Mouse (Mus musculus) kidney, adult 11 months (tissue): ENCODE data around the gene Prpf18.
"Not testable (repeated sequence)": the region's sequence is repeated elsewhere in the genome, so short reads cannot be mapped to it uniquely, and the experiment has no call there.

ENCODE experiments used
- DNase-seq: peaks from one replicate; pipeline ENCODE4 v3.0.0; 2022

Gene Prpf18

GRCm38 (mm10) chr2:4651500-4652285, at the start of gene Prpf18:
Gene Prpf18 (minus strand): TSS chr2:4652113.
- peak; percentile 82 for DNase-seq

DNA sequence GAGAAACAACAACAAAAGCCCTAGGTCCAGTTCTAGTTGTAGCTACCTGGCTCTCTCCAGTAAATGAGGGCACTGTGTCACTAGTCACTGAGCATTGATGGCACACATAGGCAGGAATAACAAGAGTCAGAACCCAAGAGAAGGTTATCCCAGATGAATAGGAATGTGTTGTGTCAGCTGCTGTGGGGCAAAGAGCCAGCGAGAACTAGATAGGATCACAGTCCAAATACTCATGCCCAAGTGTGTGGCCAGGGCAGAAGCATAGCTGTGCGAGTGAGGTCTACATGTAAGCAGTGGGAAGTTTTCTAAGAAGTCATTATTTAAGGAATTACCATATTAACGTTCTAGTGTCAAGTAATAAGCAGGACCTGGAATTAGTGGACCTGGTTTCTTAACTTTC, 28.0 kb upstream of the Prpf18 start:
- DNase-seq = peak; percentile 15

DNA sequence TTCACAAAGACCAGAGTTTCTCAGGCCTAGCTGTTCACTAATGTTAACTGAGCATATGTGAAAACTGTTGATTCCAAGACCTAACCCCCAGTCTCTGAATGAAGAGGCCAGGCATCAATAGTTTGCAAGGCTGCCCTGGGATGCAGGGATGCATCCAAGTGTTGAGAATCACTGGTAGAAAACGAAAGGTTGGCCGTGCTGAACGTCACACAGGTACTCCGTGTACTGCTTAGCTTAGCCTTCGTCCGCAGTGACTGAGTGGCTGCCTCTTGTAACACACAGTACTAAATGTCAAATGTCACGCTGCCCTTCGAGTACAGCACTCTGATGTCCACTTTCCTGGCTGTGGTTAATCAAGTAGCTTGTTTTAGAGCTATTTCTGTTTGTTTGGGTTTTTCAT, 19.7 kb upstream of the Prpf18 start:
- no peak for DNase-seq

GRCm38 (mm10) chr2:4669701-4670100, 17.8 kb upstream of the Prpf18 start:
- no peak for DNase-seq

DNA sequence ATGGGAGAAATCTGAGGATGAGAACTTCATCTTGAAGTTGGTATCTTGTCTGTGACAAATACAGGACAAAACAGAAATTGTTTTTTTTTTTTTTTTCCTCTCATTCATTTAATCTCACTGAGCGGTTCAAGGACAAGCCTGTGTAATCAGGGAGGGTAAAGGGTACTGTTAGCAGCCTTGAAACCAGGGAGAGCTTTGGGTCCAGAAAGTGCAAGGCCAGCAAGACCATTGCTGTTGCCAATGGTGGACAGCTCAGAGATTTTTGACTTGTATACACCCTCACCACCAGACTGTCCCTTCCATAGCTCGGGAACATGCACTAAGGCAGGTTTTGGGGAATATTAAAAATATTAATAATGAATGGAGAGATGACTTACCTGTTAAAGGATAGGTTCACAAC, 16.7 kb upstream of the Prpf18 start:
- no peak for DNase-seq

DNA sequence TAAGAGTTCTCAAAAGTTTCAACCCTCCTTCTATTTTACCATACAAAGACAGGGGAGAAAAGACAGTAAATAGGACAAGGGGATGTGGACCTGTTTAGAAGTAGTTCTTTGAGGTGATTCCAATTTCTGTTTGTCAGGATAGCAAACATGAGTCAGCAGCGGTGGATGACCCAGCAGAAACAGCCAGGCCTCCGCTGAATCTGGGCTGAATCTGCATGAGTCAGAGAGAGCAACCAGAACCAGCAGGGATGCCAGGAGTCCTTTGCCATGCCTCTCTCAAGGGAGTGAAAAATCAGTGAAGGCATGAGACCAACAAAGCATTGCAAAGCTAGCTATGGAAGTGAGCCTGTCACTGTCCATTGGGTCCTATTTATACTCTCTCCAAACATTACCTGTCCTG, 8.8 kb upstream of the Prpf18 start:
- no peak for DNase-seq

DNA sequence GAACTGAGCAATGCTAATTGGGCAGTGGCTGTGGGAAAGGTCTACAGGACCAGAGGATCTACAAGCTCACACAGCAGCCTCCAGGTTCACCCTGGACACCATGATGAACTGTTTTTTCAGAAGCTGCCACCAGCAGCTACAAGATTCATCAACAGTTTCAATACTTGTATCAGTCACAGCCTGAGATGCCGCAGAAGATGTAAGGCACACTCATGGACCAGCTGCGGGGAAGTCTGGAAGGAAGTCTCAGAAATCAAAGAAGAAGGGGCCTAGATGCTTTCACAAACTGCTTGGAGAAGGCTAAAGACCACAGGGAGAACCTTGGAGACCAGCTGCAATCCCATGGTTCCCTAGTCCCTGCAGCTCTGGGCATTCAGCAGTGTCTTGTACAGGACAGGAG, 2.3 kb downstream of the Prpf18 start:
- DNase-seq = no peak

DNA sequence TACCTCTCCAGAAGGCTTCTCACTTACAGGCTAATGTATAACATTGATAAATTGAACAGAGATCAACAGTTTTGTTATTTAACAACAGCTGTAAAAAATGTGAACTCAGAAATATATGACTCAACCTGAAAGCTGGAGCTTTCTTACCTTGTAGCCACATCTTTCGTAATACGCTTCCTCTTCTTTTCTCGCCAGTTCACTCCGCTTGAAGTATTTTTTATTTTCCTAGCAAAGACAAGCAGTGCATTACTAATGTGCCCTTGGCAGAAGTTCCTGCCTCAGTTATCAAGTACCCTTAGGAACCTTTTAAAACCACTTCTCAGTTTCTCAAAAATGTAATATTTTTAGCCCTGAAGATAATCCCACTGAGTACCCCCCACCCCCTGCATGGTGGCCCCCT, 3.8 kb downstream of the Prpf18 start:
- no peak for DNase-seq

DNA sequence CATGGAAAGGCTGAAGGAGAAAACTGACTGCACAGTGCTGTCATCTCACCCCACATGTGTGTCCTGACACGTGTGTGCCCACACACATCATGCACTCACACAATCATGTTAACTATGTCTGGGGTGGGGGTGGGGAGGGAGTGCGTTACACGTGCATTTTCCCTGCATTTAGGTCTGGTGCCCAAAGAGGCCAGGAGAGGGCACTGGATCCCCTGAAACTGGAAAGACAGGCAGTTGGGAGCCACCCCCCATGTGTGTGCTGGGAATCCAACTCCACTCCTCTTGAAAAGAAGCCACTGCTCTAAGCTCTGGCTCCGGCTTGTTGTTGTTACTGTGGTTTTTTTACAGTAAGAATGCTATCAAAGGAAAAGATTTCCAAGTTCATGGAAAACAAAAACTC, 6.8 kb downstream of the Prpf18 start:
- no peak for DNase-seq

GRCm38 (mm10) chr2:4638189-4638588, 13.7 kb downstream of the Prpf18 start:
- no peak for DNase-seq

- no peak for DNase-seq
These were observed 15.3 kb downstream of the Prpf18 start for GRCm38 (mm10) chr2:4636656-4637055.

GRCm38 (mm10) chr2:4635804-4636203, 16.1 kb downstream of the Prpf18 start:
- no peak for DNase-seq

DNA sequence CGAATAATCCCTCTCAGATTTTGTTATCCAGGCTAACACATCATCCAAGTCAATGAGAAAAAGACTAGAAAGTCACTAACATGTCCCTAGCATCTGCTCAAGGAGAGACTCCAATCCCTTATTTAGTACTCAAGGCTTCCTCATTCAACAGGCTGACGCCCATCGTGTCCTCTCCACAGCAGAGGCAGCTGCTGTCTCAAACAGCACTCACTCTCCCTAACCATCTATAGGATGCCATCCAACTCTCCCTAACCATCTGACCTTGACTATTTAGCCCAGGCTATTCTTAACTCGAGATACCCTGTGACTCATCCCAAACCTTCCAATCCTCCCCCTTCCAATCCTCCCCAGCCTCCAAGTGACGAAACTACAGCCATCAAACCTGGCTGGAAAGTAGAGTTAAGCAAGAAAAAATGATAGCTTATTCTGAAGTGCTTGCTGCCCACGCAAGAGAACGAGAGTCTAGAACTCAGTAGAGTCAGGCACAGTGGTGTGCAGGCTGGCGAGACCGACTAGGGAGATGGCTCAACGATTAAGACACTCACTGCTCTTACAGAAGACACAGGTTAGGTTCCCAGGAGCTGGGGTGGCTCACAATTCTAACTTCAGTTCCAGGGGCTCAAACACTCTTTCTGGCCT, 21.6 kb downstream of the Prpf18 start:
- DNase-seq = no peak

- no peak for DNase-seq
These were observed 22.4 kb downstream of the Prpf18 start for GRCm38 (mm10) chr2:4629470-4629869.

DNA sequence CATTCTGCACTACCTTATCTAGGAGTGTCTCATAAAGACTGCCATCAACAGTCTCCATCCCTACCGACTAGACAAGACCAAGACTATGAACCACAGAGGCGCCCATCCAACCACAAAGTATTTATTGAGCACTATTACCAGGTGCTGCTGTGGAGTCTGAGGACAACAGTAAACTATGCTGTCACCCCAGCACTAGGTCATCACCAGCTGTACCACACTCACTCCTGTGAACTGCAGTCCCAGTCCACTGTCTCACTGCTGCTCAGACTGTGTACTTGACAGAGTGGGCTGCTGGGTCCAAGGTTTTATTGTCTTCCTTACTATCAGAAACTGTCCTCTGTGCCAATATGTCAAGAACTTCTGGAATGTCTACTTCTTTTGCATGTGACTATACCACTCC, 23.0 kb downstream of the Prpf18 start:
- DNase-seq = no peak

DNA sequence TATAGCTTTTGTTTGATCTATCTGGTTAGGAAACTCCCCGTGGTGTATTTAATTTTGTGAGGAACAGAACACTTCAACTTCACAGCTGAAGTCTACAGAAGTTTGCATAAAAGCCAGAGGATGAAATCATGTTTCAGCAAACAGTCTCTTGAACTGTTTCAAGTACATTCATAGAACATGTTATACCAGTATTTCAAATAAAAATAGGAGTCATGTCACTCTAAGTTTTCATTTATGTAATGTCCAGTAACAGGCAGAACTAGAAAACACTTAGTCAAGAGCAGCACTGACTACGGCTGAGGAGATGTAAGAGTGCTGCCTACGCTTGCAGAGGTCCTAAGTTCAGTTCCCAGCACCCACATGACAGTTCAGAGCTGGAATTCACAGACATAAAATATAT, 25.0 kb downstream of the Prpf18 start:
- no peak for DNase-seq

DNA sequence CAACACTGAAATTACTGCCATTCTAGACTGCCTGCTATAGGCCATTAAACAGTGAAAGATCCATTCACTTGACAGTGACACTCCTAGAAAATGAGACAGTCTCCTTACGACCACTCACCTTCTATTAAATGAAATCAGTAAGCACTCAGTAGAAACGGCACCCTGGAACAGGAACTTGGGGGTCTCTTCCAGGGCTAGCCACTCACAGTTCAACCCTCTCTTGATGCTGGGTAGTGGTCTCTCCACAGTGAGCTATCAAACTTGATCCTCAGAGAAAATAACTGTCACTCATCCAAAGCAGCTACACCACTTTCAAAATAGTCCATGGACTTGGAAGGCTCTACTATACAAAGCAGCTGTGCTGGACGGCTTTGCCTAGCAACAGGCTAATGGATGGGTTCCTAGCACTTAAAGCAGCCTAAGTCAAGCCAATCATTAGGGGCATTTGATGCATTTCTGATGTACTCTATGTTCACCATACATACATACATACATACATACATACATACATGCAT, 30.4 kb downstream of the Prpf18 start:
- DNase-seq = no peak

DNA sequence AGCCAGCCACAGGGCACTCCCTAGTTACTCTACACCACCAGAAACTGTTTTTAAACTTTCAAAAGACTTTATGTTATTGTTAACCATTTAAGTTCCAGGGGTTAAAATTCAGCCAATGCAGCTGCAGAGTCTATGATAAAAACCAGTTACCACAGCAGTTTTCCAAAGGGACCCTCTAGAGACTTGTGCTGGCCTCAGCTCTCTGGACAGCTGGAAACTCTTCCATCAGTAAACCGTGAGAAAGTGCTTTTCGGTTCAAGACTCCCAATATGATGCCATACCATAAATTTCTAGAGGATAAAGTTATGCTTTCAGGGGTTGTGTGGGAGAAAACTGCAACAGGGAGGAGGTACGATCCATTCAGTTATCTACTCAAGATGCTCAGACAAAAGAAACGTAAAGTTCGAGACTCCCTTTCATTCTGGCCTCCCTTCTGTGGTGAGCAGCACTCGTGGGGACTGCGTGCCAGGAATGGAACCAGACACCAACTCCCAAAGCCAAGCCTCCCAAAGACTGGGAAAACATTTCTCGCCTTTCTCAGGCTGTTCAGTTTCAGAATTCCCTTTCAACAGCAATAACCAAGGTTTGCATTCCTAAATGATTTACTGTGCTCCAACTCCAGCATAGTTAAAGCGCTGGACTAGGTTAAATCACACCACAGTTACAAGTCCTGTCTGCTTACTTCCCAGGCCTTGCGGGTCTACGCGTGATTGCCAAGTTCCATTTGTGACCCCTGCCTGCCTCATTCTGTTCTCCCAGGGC, 31.1 kb downstream of the Prpf18 start:
- no peak for DNase-seq

DNA sequence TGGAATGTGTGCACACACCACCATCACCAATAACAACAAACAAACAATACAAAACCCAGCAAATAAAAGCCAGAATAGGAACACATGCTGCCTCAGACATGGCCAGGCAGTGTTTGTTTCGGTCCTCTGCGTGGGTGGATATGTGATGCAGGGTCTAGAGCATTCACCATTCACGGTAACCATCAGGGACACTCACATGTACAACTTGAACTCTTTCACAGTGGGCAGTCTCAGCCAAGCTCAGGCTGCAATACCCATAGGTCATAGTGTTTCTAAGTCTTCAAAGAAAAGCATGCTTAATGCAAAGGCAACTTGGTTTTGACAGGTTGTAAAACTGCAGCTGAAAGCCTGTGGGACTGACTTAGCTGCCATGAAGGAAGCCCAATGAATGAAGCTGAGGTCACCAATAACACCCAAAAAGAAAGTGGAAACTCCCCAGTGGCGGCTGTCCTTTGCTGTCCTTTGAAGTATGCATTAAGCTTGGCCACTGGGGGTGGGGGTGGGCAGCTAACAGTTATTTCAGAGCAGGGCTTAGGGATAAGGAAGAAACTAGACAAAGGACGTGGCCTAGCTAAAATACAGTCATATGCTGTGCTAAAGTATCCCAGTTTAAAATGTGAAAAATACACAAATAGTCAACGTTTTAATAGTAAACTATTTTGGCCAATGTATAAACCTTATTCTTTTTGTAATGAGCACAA, 31.9 kb downstream of the Prpf18 start:
- no peak for DNase-seq

DNA sequence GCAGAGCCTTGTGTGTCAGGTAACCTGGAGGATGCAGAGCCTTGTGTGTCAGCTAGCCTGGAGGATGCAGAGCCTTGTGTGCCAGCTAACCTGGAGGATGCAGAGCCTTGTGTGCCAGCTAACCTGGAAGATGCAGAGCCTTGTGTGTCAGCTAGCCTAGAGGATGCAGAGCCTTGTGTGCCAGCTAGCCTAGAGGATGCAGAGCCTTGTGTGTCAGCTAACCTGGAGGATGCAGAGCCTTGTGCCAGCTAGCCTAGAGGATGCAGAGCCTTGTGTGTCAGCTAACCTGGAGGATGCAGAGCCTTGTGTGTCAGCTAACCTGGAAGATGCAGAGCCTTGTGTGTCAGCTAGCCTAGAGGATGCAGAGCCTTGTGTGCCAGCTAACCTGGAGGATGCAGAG, 32.8 kb downstream of the Prpf18 start:
- DNase-seq = not testable (repeated sequence)

DNA sequence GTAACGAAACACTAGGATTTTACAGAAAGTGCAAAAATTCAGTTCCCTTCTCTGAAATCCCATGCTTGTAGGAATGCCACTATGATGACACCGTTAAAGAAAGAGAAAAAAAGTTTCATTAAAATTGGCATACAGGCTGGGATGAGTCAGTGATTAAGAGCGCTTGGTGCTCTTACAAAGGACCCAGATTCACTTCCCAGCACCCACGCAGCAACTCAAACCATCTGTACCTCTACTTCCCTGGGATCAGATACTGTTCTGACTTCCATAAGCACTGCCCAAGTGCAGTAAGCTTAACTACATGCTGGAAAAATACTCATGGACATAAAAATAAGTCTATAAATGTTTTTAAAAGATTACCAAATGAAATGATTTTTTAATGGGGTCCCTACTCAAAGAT, 34.9 kb downstream of the Prpf18 start:
- no peak for DNase-seq

- no peak for DNase-seq
These were observed 36.8 kb downstream of the Prpf18 start for GRCm38 (mm10) chr2:4615014-4615546.
